Mouse (Mus musculus) limb, embryonic 15.5 days (tissue): ENCODE results near the gene Mrpl20. TPM values are rescaled to one million over a fixed set of nuclear protein-coding genes. Genes with fewer than 3 reads are reported as not detected.
A peak's percentile ranks its signal among the peaks of the same experiment; 100 is the strongest.
"Not testable (repeated sequence)": the region's sequence is repeated elsewhere in the genome, so short reads cannot be mapped to it uniquely, and the experiment has no call there.

Experiments used
- ATAC-seq: fragments of 200-750 bp; cut with Nextera tagmentation; 2 replicates; pipeline ENCODE4 v1.8.0; 2017; ENCODE audit warnings: low read depth, moderate TSS enrichment; ENCODE audit not compliant: insufficient number of reproducible peaks, low FRiP score, low TSS enrichment
- H3K27ac ChIP-seq: fragments of 300-500 bp; sonication (generic); 2 replicates; pipeline ENCODE4 v1.5.1; 2015; ENCODE audit warnings: moderate library complexity, mild to moderate bottlenecking, inconsistent platforms
- H3K27me3 ChIP-seq: fragments of 300-500 bp; sonication (generic); 2 replicates; pipeline ENCODE4 v1.6.1; 2015; ENCODE audit warnings: inconsistent platforms
- H3K36me3 ChIP-seq: fragments of 300-500 bp; sonication (generic); 2 replicates; pipeline ENCODE4 v1.6.1; 2015; ENCODE audit warnings: inconsistent platforms
- H3K4me1 ChIP-seq: fragments of 300-500 bp; sonication (generic); 2 replicates; pipeline ENCODE4 v1.6.1; 2015; ENCODE audit warnings: inconsistent platforms
- H3K4me2 ChIP-seq: fragments of 300-500 bp; sonication (generic); 2 replicates; pipeline ENCODE4 v1.6.1; 2015; ENCODE audit warnings: mild to moderate bottlenecking, inconsistent platforms
- H3K4me3 ChIP-seq: fragments of 300-500 bp; sonication (generic); 2 replicates; pipeline ENCODE4 v1.5.1; 2015; ENCODE audit warnings: mild to moderate bottlenecking, inconsistent platforms
- H3K9ac ChIP-seq: fragments of 300-500 bp; sonication (generic); 2 replicates; pipeline ENCODE4 v1.6.1; 2015; ENCODE audit warnings: inconsistent platforms
- H3K9me3 ChIP-seq: fragments of 300-500 bp; sonication (generic); 2 replicates; pipeline ENCODE4 v1.6.1; 2016; ENCODE audit warnings: inconsistent platforms
- WGBS: fragments of 180-500 bp; shearing (Covaris S2); methylation state at CpG from one replicate; pipeline ENCODE4 v1.1.7; 2015; 5-methylcytosine and 5-hydroxymethylcytosine counted together
- polyA plus RNA-seq: library from polyadenylated mRNA; unstranded; fragments of >200 nt; fragmentation: Nextera tagmentation; extraction: Ambion mirVana; gene quantifications from 2 replicates; pipeline ENCODE4 v1.2.1, GENCODE M21; 2015

Gene Mrpl20
- polyA plus RNA-seq, 1 experiment from 2014 or later: 184 TPM

- H3K27me3 ChIP-seq: no peaks in the 10 kb centered on the region
- no peak overlapping the region for H3K4me2 ChIP-seq
- H3K9ac ChIP-seq: no peak overlapping the region
- H3K4me3 ChIP-seq: no peak overlapping the region
- 87% methylated on average over 10 of the region's 10 CpGs for WGBS
- peaks cover 14% of the 10 kb centered on the region for H3K4me1 ChIP-seq
- H3K27ac ChIP-seq: no peak overlapping the region
- ATAC-seq: no peak
- no peaks in the 10 kb centered on the region for H3K36me3 ChIP-seq
- H3K9me3 ChIP-seq: no peaks in the 10 kb centered on the region
Measured at GRCm38 (mm10) chr4:155785246-155785645, 17.4 kb upstream of the Mrpl20 start.

GRCm38 (mm10) chr4:155785819-155786218, 16.9 kb upstream of the Mrpl20 start, which contains the start of gene Tmem88b:
TSS of gene Tmem88b (minus strand) at chr4:155785874.
- Histone ChIP-seq H3K4me2 (peak within 1 kb of the TSS; percentile 78), H3K9me3 (no peaks in the 10 kb centered on the region), H3K27me3 (no peaks in the 10 kb centered on the region), H3K9ac (no peak within 1 kb of the TSS), H3K27ac (peak within 1 kb of the TSS; percentile 80; the same call in 1 of the 2 replicates), H3K4me1 (peaks cover 14% of the 10 kb centered on the region), H3K36me3 (no peaks in the 10 kb centered on the region), H3K4me3 (peak within 1 kb of the TSS; percentile 63)
- 69% methylated on average over 5 of the region's 5 CpGs for WGBS
- ATAC-seq: no peak

GRCm38 (mm10) chr4:155788300-155788699, 14.4 kb upstream of the Mrpl20 start:
- Histone ChIP-seq H3K9ac (no peak overlapping the region), H3K4me2 (no peak overlapping the region), H3K36me3 (no peaks in the 10 kb centered on the region), H3K27me3 (no peaks in the 10 kb centered on the region), H3K4me3 (no peak overlapping the region), H3K9me3 (no peaks in the 10 kb centered on the region), H3K27ac (no peak overlapping the region), H3K4me1 (peaks cover 14% of the 10 kb centered on the region)
- 65% methylated on average over 3 of the region's 3 CpGs for WGBS
- ATAC-seq: no peak

GRCm38 (mm10) chr4:155788833-155789232, 13.8 kb upstream of the Mrpl20 start:
- WGBS: 78% methylated on average over 4 of the region's 4 CpGs

GRCm38 (mm10) chr4:155790021-155790489, 12.6 kb upstream of the Mrpl20 start, which contains the start of gene Ankrd65:
TSS of gene Ankrd65 (plus strand) at chr4:155790439.
- Histone ChIP-seq H3K36me3 (no peaks in the 10 kb centered on the region), H3K4me1 (peaks cover 7% of the 10 kb centered on the region), H3K27me3 (no peaks in the 10 kb centered on the region), H3K27ac (no peak within 1 kb of the TSS), H3K4me3 (no peak within 1 kb of the TSS), H3K9me3 (no peaks in the 10 kb centered on the region), H3K9ac (no peak within 1 kb of the TSS), H3K4me2 (no peak within 1 kb of the TSS)
- WGBS: 83% methylated on average over 3 of the region's 3 CpGs
- ATAC-seq: no peak

More at GRCm38 (mm10) chr4:155788833-155789232, 13.8 kb upstream of the Mrpl20 start:
- not testable (repeated sequence) for H3K27ac ChIP-seq, H3K27me3 ChIP-seq, ATAC-seq, H3K36me3 ChIP-seq, H3K4me3 ChIP-seq, H3K9me3 ChIP-seq, H3K9ac ChIP-seq, H3K4me2 ChIP-seq
- peaks cover 12% of the 10 kb centered on the region for H3K4me1 ChIP-seq

GRCm38 (mm10) chr4:155790650-155791161, 12.0 kb upstream of the Mrpl20 start:
- H3K27ac ChIP-seq: no peak overlapping the region
- 45% methylated on average over 3 of the region's 3 CpGs for WGBS
- H3K4me2 ChIP-seq: no peak overlapping the region
- H3K4me1 ChIP-seq: peaks cover under 1% of the 10 kb centered on the region; the same call in 1 of the 2 replicates
- ATAC-seq: no peak
- no peaks in the 10 kb centered on the region for H3K27me3 ChIP-seq
- no peak overlapping the region for H3K4me3 ChIP-seq
- H3K36me3 ChIP-seq: no peaks in the 10 kb centered on the region
- no peak overlapping the region for H3K9ac ChIP-seq
- no peaks in the 10 kb centered on the region for H3K9me3 ChIP-seq

GRCm38 (mm10) chr4:155791240-155791933, 11.3 kb upstream of the Mrpl20 start:
- Histone ChIP-seq H3K4me2 (no peak overlapping the region), H3K4me3 (no peak overlapping the region), H3K4me1 (no peaks in the 10 kb centered on the region; the same call in 1 of the 2 replicates), H3K27me3 (no peaks in the 10 kb centered on the region), H3K9me3 (no peaks in the 10 kb centered on the region), H3K27ac (no peak overlapping the region), H3K9ac (no peak overlapping the region), H3K36me3 (no peaks in the 10 kb centered on the region)
- ATAC-seq: no peak
- WGBS: 70% methylated on average over 24 of the region's 24 CpGs

GRCm38 (mm10) chr4:155793730-155794129, 8.9 kb upstream of the Mrpl20 start:
- no peaks in the 10 kb centered on the region for H3K27me3 ChIP-seq
- no peak overlapping the region for H3K4me3 ChIP-seq
- 83% methylated on average over 2 of the region's 2 CpGs for WGBS
- no peaks in the 10 kb centered on the region for H3K36me3 ChIP-seq
- H3K9me3 ChIP-seq: no peaks in the 10 kb centered on the region
- no peaks in the 10 kb centered on the region; the same call in 1 of the 2 replicates for H3K4me1 ChIP-seq
- no peak overlapping the region for H3K27ac ChIP-seq
- ATAC-seq: no peak
- no peak overlapping the region for H3K9ac ChIP-seq
- no peak overlapping the region for H3K4me2 ChIP-seq

GRCm38 (mm10) chr4:155802075-155802474, 603 bp upstream of the Mrpl20 start:
- Histone ChIP-seq H3K27me3 (no peaks in the 10 kb centered on the region), H3K4me1 (peaks cover 18% of the 10 kb centered on the region), H3K27ac (no peak overlapping the region), H3K36me3 (peaks cover 8% of the 10 kb centered on the region; the same call in 1 of the 2 replicates), H3K9ac (no peak overlapping the region), H3K9me3 (no peaks in the 10 kb centered on the region), H3K4me3 (no peak overlapping the region), H3K4me2 (no peak overlapping the region)
- 96% methylated on average over 1 of the region's 1 CpGs for WGBS
- ATAC-seq: no peak

GRCm38 (mm10) chr4:155803340-155804041, 813 bp downstream of the Mrpl20 start:
- peak overlapping the region; percentile 78 for H3K4me2 ChIP-seq
- no peaks in the 10 kb centered on the region for H3K9me3 ChIP-seq
- H3K4me3 ChIP-seq: peak overlapping the region; percentile 88
- peak overlapping the region; percentile 79 for H3K27ac ChIP-seq
- under 1% methylated on average over 58 of the region's 58 CpGs for WGBS
- H3K4me1 ChIP-seq: peaks cover 18% of the 10 kb centered on the region
- peak overlapping the region; percentile 84 for H3K9ac ChIP-seq
- ATAC-seq: peak; percentile 95
- peaks cover 20% of the 10 kb centered on the region for H3K36me3 ChIP-seq
- no peaks in the 10 kb centered on the region for H3K27me3 ChIP-seq

GRCm38 (mm10) chr4:155807841-155808240, 5.2 kb downstream of the Mrpl20 start:
- 89% methylated on average over 3 of the region's 3 CpGs for WGBS
- no peaks in the 10 kb centered on the region for H3K27me3 ChIP-seq
- peaks cover 22% of the 10 kb centered on the region for H3K4me1 ChIP-seq
- H3K27ac ChIP-seq: no peak overlapping the region
- H3K36me3 ChIP-seq: peaks cover 43% of the 10 kb centered on the region
- ATAC-seq: no peak
- no peak overlapping the region for H3K4me2 ChIP-seq
- no peaks in the 10 kb centered on the region for H3K9me3 ChIP-seq
- no peak overlapping the region for H3K4me3 ChIP-seq
- H3K9ac ChIP-seq: no peak overlapping the region
